Mouse (Mus musculus) kidney, adult 11 months (tissue): ENCODE data around the gene Als2cl.

ENCODE experiments used
- DNase-seq: peaks from one replicate; pipeline ENCODE4 v3.0.0; 2022

Gene Als2cl

GRCm38 (mm10) chr9:110881953-110882352, 2.3 kb downstream of the Als2cl start:
- peak; percentile 63 for DNase-seq

- no peak for DNase-seq
These were observed 8.0 kb downstream of the Als2cl start for GRCm38 (mm10) chr9:110887388-110888303.

GRCm38 (mm10) chr9:110888935-110889334, 9.3 kb downstream of the Als2cl start:
- DNase-seq, result no peak

- DNase-seq, result peak; percentile 67
These were observed 10.5 kb downstream of the Als2cl start for GRCm38 (mm10) chr9:110890026-110890783.

- DNase-seq, result no peak
These were observed 11.6 kb downstream of the Als2cl start for GRCm38 (mm10) chr9:110891077-110891828.

GRCm38 (mm10) chr9:110892552-110892951, 12.9 kb downstream of the Als2cl start:
- DNase-seq, result no peak

GRCm38 (mm10) chr9:110893429-110893828, 13.8 kb downstream of the Als2cl start:
- no peak for DNase-seq

GRCm38 (mm10) chr9:110895507-110895906, 15.8 kb downstream of the Als2cl start:
- DNase-seq, result no peak

GRCm38 (mm10) chr9:110895994-110896393, 16.3 kb downstream of the Als2cl start:
- DNase-seq, result no peak

GRCm38 (mm10) chr9:110896595-110896994, 16.9 kb downstream of the Als2cl start:
- DNase-seq, result no peak

- no peak for DNase-seq
These were observed 19.9 kb downstream of the Als2cl start for GRCm38 (mm10) chr9:110899451-110900008.

GRCm38 (mm10) chr9:110901204-110901603, 21.5 kb downstream of the Als2cl start:
- no peak for DNase-seq

- no peak for DNase-seq
These were observed 22.6 kb downstream of the Als2cl start for GRCm38 (mm10) chr9:110902271-110902670.

- no peak for DNase-seq
These were observed 27.6 kb downstream of the Als2cl start for GRCm38 (mm10) chr9:110907201-110907837.

GRCm38 (mm10) chr9:110907838-110908630, 28.4 kb downstream of the Als2cl start:
- DNase-seq, result no peak

GRCm38 (mm10) chr9:110908631-110909016, 29.0 kb downstream of the Als2cl start:
- no peak for DNase-seq

- no peak for DNase-seq
These were observed 29.8 kb downstream of the Als2cl start for GRCm38 (mm10) chr9:110909371-110909967.

- DNase-seq, result no peak
These were observed 35.1 kb downstream of the Als2cl start for GRCm38 (mm10) chr9:110914631-110915236.

GRCm38 (mm10) chr9:110915466-110915865, 35.8 kb downstream of the Als2cl start:
- DNase-seq, result no peak

- DNase-seq, result no peak
These were observed 37.1 kb downstream of the Als2cl start, which contains the start of gene Fam240a for GRCm38 (mm10) chr9:110916786-110917185. Fam240a (minus strand) TSS chr9:110916861.
